Mouse (Mus musculus) spleen, adult 18-20 months (tissue): Measurements from ENCODE around the gene Pkd1.

ENCODE experiments used
- DNase-seq, 2 experiments: peaks; one replicate each; pipeline ENCODE4 v3.0.0; 2022; ENCODE audit warnings: mixed read lengths in 2 of 2

Gene Pkd1

DNA sequence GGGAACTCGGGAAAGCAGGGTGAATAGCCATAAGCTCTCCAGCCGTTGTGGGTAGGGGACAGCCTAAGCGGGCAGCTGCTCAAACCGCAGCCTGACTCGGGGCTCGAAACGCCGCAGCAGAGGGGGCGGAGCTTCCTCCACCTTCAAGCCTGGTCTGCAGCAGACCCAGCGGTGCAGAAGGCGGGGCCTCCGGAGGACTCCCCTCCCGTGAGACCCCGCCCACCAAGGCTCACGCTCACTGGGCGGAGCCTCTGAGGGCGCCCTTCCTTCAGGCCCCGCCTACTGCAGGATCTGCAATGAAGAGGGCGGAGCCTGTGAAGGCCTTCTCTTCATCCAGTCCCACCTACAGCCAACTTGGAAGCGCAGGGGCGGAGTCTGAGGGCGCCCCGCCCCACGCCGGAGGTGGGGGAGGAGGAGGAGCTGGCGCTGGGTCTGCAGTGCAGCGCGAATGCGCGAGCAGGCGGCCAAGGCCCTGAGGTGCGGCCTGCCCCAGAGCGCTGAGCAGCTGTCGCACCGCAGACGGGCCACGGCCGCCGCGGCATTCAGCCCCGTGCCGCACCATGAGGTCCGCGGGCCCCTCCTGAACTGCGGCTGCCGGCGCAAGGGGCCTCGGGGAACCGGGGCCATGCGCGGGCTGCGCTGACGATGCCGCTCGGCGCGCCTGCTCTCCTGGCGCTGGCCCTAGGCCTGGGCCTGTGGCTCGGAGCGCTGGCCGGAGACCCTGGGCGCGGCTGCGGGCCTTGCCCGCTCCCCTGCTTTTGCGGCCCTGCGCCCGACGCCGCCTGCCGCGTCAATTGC, at the start of gene Pkd1:
Gene Pkd1 (plus strand): TSS at position 217 of the 798 bp plus-strand sequence.
- DNase-seq = peak; percentile 99 to 100

DNA sequence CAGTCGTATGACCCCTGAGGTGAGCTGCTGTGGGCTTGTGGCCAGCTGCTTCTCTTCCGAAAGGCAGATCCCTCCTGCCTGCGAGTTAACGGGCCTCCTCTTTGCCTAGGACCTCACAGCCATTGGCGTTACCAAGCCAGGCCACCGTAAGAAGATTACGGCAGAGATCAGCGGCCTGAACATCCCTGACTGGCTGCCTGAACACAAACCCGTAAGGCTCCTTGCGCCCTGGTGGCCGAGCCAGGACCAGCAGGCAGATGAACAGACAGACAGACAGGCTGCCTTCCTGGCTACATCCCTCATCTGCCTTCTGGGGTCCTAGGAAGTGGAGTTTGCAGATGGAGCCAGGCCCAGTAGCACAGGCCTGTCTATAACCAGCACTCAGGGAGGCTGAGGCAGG, 47.4 kb upstream of the Pkd1 start:
- DNase-seq = no peak

DNA sequence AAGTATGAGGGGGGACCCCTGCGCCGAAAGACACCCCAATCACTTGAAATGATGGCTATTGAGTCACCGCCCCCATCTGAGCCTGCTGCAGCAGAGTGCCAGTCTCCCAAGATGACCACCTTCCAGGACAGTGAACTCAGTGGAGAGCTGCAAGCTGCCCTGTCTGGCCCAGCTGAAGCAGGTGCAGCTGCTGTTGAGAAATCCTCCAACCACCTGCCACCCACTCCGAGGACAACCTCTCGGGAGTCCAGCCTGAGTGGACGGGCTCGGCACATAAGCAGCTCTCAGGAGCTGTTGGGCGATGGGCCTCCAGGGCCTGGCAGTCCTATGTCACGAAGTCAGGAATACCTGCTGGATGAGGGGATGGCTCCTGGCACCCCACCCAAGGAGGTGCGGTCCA, 45.5 kb upstream of the Pkd1 start:
- DNase-seq = no peak

DNA sequence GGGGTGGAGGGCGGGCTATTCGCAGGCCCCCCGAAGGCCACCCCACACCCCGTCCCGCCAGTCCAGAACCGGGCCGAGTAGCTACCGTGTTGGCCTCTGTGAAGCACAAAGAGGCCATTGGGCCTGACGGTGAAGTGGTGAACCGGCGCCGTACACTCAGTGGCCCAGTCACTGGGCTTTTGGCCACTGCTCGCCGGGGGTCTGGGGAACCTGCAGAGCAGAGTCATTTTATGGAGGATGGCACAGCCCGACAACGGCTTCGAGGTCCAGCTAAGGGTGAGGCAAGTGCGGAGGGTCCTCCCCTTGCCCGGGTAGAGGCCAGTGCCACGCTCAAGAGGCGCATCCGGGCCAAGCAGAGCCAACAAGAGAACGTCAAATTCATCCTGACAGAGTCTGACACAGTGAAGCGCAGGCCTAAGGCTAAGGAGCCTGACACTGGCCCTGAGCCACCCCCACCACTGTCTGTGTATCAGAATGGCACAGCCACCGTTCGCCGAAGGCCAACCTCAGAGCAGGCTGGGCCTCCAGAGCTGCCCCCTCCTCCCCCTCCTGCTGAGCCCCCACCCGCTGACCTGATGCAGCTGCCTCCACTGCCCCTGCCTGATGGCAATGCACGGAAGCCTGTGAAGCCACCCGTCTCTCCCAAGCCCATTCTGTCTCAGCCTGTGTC, 44.2 kb upstream of the Pkd1 start:
- DNase-seq = no peak

DNA sequence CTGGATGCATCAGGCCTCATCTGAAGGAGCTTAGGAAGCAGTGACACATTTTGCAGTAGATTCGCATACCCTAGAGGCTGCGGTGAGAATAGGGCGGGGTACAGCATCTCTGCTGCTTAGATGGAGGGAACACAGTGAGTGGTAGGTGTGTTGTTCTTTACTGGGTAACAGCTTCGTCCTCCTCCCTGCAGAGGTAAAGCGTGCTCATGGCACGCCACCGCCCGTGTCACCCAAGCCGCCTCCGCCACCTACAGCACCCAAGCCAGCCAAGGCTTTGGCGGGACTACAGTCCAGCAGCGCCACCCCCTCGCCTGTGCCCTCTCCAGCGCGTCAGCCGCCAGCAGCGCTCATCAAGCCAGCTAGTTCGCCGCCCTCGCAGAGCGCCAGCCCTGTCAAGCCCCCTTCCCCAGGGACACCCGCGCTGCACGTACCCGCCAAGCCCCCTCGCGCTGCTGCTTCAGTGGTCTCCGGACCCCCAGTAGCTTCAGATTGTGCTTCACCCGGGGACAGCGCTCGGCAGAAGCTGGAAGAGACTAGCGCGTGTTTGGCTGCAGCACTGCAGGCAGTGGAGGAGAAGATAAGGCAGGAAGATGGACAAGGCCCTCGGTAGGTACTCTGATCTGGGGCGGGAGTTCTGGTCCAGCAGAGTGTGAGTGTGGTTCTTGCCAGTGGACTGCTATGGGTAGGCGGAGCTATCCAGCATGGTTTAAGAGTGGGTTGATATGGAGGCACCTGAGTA, 43.1 kb upstream of the Pkd1 start:
- DNase-seq = no peak

DNA sequence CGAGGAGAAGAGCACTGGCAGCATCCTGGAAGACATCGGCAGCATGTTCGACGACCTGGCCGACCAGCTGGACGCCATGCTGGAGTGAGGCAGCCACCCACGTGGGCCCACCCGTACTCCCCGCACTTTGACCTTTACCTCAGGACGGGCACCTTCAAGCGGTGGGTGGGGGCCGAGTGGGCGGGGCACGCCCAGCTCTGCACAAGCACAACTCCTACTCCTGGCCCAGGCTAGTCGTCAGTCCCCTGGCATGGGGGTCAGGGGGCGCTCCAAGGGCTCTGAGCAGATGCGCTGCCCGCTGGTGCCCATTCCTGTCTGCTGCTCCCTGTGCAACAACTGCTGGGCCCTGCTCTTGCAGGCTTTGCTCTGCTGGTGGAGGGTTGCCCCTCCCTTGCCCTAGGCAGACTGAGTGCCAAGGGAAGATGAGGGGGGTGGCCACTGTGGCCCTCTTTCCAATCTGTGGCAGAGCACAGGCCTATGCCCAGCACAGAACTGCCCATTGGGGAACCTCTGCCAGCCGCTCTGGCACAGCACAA, 42.4 kb upstream of the Pkd1 start:
- no peak for DNase-seq

DNA sequence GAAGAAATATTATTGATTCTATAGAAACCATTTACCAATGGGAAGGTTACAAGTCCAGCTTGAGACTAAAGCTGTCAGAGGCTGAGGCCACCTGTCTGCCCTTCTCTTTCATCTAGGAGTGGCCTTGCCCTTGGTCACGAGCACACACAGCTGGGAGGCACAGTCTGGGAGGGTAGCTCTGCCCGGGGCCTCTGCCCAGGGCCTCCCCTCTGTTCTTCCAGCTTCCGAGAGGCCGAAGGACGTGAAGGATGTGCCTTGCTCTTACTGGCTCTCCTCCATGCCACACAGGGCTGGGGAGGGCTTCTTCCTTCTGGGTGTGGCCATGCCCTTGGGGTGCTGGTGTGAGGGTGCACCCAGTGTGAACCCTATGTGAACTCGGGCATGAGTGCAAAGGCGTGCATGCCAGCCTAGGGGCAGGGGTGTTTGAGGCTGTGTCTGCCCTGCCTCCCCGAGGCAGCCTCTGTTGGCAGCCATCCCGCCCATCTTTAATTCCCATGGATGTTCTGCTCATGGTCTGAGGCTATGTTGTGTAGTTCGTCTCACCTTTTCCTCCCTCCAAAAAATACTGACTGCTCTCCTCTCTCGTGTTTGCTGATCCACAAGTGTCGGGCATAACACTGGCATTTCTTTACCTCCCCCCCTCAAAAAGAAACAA, 41.7 kb upstream of the Pkd1 start:
- no peak for DNase-seq

DNA sequence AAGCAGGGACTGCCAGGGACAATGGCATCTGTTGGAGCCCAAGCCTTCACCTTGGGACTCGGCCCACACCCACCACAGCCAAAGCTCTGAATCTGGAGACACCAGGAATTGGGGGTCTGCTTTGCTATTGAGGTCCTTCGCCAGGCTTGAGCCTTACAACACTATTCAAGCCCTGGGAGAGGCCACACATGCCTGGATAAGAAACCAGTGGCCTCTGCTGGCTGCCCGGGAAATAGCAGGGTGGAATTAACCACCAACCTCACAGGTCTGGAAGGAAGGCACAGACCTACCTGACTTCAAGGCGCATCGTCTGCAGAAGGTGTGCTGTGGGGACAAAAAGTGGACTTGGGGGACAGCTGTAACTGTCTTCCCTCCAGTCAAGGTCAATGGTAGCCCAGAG, 36.0 kb upstream of the Pkd1 start:
- DNase-seq = no peak

DNA sequence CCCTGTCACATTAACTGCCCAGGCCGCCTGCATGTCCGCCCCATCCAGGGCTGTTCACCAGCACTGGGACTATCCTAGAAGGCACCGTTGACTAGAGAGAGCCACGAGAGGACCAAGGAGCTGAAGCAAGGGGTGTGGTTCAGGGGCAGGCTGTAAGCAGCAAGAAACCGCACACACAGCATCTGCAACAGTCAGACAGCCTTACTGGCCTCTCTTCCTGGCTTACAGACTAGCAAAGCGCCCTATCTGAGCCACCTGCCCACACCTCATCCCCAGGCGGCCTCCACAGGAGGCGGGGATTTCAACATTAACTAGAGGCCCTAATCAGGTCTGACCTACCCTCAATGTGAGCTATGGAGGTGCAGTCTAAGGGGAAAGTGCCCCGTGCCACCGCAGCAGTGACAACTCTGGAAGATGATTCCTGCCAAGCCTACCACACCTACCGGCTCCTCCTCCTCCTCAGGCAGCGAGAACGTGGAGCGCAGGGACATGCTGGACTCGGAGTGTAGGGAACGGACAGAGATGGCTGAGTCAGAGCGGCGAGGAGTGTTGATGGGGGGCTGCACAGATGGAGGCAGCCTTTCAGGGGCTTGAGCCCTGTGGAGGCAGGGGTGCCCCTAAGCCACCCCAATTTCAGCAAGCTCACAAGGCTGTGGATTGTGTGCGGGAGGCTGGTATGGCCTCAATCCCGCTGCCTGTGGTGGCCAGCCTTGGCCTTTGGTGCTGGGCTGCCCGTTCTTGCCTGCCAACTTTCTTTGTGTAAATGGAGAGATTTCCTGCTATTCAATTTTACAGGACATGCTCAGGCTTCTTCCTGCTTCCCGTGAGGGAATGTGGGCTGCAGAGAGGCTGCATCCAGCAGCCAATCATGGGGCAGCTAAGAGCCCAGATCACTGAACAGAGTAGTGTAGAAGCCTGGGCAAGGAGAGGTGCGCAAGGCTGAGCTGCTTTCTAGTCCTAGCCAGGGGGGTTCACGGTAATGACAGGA, 35.1 kb upstream of the Pkd1 start:
- no peak for DNase-seq

DNA sequence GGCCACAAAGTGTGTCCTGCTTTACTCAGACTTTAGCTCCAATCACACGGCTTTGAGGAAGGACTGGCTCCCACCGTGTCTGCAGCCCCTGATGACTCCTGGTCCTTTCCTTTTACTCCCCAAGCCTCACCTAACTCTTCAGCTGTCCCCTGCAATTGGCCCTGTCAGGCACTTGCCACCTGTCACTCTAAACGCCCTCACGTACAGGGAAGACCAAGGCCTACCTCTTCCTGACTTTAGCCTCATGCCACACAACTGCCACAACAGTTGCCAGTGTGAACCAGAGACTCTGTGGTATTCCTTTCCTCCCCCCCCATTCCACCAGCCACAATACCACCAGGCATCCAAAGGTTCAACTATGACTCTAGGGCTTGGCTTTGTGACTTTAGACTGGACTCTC, 29.2 kb upstream of the Pkd1 start:
- no peak for DNase-seq

DNA sequence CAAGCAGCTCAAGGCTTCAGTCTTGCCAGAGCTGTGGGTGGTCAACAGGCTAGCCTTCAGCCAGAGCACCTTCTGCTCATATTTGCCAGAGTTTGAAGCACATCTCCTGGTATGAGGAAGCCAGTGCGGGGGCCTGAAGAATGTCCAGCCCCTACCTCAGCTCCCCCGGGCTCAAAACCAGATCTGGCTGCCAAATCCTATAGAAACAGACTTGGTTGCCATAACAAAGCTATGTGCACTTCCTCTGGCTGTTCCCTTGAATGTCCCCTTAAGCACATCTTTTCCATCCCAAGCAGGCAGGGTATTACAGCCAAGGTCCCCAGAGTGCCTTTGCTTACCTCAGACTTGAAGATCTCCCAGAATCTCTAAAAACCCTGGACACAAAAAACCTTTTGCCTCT, 24.9 kb upstream of the Pkd1 start:
- DNase-seq = no peak

DNA sequence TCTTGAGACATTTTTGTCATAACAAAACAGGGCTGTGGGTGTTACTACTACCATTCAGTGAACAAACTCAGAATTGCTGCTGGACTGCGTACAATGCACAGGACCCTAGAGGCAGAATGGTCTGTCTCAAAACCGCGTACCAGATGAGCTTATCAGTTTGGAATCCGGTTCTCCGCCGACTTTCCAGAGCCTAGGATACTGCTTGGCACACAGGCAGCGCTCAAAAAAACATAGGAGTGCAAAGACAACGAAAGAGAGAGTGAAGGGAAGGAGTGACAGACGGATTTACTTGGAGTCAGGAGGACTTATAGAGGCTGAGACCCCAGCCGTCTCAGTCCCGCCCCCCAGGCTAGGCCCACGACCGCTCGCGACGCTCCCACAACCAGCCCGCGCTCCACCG, 22.3 kb upstream of the Pkd1 start:
- DNase-seq = no peak

DNA sequence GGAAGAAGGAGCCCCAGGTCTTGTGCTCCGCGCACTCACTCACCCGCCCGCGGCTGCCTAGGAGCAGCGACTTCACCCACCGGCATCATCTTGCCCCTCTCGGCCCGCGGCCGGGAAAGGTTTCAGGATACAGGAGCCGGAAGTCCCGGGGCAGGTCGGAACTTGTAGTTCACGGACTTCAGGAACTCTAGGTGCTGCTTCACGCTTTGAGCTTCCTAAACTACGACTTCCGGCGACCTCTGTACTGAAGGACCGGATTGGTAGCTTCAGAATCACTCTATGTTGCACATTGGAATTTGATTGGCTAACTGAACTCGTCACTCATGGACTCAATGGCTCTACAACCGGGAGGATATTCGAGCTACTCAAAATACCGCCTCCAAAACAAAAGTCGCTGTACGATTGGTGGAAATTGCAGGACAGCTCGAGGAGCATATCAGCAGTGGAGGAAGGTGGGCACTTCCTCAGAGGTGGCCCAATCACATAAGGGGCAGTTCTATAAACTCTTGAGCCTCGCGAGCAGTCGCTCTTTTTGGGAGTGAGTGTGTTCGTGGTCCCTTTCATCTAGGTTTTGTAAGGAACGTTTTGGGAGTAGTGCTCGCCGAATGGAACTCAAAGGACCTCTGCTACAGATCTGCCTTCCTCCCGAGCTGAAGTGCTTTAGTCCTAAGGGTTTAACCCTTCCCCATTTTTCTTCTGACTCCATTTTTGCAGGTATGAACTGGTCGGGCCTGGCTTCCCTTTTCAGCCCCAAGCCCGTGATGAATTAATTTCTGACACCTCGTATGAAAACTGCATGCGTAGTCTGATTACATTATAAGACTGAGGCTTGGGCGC, 21.7 kb upstream of the Pkd1 start, which contains the start of gene Traf7:
Gene Traf7 (minus strand): TSS at position 216 of the 837 bp plus-strand sequence.
- peak; percentile 78 to 79 for DNase-seq

DNA sequence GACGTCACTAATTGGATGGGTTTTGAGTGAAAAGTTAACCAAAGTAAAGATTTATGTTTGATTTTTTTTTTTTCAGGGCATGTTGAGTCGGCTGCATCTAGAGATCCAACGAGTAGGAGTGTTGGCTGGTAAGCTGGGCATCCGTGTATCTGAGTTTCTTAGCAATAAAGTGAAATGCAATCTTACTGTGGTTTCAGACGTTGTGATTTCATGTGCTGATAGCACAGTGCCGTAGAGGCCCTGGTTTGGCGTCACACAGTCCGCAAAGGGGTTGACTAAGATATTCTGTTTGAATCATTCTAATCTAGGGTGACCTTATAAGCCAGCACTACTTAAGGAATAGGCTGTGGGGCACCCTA, 21.1 kb upstream of the Pkd1 start:
- DNase-seq = no peak

DNA sequence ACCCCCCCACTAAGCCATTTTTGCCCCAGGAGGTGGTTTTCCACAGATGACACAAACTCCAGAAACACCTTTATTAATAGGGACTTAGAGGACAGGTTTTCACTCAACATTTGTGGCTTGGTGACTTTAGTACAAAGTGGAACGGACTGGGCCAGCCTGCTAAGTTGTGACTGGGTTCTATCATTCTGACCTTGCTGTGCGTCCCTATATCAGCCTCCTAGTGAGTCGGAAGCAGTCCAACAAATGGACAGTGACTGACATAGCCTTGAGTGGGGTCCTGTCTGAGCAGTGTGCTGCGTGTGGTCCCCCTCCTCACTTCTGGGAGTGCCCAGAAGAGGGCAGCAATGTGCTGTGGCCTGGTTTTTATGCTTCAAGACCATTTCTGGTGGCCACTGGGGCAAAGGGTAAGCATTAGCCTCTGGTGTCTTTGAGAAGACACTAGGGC, 20.6 kb upstream of the Pkd1 start:
- DNase-seq = peak in 1 of 2 experiments; percentile 55

DNA sequence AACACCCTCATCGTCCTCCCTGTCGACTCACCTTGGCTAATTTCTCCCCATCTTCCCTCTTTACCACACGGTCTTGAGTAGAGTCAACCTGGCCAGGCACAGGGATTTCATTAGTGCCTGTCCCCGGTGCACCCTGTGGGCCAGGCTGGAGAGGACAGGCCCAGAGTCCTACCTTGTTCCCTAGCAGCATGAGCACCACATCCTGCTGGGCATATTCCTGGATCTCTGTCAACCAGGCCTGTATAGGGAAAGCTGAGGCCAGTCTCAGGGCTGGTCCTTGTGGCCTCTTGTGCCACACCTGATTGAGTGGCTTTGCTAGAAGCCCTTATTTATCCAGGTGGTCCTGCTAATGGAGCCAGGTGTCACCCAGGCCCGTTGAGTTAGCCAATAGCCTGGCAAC, 19.8 kb upstream of the Pkd1 start:
- DNase-seq = no peak

DNA sequence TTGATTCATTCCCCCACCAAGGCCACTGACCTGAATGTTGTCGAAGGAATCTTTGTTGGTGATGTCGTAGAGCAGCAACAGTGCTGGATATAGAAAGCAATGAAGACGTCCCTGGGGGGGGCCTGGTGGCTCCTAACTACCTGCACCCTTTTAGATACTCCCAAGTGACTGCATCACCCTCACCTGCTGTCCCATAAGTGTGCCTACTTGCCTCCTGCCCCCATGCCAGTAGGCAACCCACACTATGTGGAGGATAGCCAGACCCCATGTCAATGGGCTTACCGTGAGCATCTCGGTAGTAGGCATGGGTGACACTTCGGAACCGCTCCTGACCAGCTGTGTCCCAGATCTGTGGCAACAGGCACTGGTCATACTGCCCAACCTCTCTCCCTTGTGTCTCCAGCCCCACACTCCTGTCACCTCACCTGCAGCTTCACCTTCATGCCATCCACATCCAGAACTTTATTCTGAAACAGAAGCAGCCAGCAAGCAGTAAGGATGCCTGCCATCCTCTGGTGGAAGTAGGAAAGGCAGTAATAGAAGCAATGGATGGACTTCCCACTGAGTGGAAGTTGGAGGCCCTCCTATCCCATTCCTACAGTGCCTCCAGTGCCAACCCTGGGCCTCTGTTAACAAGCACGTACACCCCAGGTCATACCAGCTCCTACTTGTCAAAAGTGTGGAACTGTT, 19.1 kb upstream of the Pkd1 start:
- no peak for DNase-seq

DNA sequence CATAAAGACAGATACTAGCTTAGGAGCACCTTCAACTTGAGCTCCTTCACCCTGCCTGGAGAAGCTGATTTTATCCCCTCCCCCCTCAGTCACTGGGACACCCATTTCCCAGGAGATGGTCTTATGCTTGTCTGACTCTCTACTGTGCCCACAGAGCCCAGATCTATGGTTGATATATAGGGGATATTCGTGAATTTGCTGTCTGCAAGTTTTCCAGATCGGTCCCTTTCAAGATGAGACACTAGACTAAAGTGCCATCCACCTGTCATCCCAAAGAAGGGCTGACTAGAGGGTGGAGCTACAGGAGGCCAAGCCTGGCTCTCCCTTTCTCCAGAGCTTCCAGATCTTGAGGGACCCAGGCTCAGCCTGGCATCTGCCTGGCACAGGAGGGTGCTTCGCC, 18.6 kb upstream of the Pkd1 start:
- no peak for DNase-seq

DNA sequence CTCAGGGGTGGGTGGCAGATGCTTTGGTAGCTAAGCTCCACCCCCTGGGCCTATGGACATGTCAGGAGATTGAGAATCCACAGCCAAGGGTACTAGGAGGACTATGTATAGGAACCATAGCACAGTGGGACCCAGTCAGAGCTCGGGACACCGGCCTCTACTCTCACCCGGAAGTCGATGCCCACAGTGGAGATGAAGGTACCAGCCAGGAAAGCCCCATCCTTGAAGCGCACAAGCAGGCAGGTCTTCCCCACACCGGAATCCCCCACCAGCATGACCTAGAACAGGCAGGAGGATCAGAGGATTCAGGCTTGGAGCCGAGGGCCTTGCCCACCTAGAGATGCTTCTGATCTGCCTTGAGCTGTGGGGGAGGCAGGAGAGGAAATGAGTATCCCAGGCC, 17.6 kb upstream of the Pkd1 start:
- no peak for DNase-seq
